Mouse (Mus musculus): ENCODE data around the gene Gramd4.
"Not testable (repeated sequence)": the region's sequence is repeated elsewhere in the genome, so short reads cannot be mapped to it uniquely, and the experiment has no call there.

The Gramd4 gene

DNA sequence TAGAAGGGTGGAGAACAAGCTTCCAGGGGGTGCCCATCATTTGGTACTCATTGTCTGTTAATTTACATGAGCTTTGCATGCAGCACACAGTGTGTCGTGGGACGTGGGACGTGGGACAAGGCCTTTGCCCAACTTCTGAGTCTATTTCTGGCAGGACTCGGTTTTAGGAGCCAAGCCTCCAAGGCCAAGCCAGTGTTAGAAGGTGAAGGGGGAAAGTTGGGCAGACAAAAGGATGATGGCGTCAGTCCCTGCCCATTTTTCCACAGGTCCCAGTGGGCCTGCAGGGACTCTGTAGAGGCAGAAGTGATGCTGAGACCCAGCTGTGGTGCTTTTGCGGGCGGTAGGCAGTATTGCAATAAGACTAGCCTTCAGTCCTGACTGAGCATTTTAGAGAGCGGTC, 33.1 kb downstream of the Gramd4 start:
- DNase-seq (ENCODE audit: low read depth, low spot score) = no peak

DNA sequence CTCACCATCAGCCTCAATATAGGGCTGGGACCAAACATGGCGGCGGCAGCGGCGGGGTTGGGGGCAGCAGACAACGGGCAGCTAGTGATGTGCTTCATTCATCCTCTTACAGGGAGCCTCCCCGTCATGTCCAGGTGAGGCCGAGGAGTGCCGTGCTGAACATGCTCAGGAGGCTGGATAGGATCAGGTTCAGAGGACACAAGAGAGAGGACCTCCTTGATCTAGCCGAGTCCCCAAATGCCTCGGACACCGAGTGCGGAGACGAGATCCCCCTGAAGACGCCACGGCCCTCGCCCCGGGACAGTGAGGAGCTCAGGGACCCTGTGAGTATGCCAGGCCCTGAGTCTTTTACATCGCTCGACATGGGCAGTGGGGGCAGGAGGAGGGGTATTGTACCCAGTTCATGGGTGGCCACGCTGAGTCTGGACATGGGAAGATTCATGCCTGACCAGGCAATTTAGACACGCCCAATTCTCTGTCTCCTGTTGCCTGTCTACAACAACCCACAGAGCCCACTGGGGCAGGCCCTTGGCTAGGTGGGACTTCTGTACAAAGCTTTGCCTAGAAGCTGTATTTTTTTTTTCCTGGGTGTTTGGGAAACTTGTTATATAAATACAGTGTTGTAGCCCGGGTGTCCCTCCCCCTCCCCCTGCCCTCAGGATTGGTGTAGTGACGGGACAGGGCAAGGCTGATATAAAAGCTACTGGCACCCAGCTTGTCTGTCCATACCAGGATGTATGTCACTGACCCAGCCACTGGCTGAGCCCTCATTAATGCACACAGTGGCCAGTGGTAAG, 33.9 kb downstream of the Gramd4 start:
- no peak for DNase-seq (ENCODE audit: low read depth, low spot score)

DNA sequence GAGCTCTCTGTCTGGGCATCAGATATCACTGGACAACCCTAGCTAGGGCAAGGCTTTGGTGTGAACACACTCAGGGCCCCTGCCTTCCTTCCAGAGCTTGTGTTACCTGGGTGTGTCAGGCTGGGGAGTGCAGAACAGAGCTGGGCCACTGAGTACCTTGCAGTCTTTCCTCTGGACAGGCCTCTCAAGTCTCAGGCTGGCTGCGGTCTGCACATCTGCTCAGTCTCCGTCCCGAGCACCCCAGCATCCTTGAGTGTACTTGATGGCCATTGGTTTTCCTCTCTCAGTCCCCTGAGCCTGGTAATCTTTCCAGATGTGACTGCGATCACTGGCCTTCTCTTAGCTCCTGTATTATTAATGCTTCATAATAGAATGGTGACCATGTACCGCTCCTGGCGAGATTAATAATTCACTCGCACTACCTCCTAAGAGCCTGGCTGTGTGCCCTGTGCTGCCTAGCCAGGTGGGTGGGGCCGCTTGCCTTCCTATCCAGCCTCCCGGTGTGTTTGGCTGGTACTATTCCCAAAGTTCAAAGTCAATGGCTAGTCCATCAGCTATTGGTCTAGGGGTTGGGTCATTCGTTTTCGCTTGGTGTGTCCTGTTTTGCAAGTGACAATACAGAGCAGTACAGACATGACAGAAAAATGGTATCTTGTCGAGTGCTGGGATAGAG, 34.6 kb downstream of the Gramd4 start:
- DNase-seq (ENCODE audit: low read depth, low spot score) = no peak

DNA sequence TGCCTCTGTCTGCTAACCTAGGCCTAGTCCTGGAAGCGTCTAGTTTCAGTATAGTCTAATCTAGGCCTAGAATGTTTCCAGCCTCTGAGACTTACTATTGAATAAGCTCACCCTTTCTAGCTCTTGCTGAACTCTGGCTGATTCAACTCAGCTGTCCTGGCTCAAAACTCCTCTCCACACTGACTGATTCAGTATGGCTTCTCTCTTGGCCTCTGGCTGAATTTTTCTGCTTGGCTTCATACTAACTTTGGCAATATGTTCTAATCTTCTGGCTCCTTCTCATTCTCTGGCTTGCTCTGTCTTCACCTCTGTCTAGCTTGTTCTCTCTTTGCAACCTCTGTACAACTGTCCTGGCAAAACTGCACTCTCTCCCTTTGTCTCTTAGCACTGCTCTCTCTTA, 35.7 kb downstream of the Gramd4 start:
- DNase-seq (ENCODE audit: low read depth, low spot score) = no peak

DNA sequence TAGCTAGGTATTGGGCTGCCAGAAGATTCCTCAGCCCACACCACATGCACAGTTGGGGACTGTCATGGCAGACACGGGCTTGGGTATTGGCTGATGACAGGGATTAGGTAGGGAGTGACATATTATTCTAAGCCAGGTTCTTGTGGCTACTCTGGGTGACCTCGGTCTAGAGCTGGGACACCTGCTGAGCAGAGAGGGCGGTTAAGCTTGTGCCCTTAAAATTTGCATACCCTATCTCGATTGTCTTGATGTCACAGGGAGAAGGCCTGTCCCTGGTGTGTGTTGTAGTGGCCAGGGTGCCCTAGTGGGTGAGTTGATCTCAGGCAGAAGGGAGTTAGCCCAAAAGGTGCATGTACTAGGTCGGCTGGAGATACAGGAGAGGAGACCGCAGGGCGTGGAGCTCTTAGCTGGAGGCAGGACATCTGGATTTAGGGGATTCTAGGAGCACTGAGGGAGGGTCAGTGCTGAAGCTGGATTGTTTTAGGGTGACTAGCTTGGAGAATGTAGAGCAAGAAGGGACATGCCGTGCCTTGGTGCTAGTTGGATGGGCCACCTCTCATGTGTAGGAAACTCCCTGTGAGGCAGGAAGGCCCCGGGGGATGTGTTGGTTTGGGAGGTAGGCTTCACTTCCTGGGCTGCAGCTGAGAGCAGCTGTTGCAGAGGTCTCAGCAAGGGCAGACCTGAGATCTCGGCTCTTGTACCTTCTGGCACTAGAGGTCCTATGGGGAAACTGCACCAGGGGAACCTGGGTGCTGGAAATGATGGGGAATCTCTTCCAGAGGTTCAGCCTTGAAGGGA, 37.0 kb downstream of the Gramd4 start:
- DNase-seq (ENCODE audit: low read depth, low spot score) = no peak

DNA sequence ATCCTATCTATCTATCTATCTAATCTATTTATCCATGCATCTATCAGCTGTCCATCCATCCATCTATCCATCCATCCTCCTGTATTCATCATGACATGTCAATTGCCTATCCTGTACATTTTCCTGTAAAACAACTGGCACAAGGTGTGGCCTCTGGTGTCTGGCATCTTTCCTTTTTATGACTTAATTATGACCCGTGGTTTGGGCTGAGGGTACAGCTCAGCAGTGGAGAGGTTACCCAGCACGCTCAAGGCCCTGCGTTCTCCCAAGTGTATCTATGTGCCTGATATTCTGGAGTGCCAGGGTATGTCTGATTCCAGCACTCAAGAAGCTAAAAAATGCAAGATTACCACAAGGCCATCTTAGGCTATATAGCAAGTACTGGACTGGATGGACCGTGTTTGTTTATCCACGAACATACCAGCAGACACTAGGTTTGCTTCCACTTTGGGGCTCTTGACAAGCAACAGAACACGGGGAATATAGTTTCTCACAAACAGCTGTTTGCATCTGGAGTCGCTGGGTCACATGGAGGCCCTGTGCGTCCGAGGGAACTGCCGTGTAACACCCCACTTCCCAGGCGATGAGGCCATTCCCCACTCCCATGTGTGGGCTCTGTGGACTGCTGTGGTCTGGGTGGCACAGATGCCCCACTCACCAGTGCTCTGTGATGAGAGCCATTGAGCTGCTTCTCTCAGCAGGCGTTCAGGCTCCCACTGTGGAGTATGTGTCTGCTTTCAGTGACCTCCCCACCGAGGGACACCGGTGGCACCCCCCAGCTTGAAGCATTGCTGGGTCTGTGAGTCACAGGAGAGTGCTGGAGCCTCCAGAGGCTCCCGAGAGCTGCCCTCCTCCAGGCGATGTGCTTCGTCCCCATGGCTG, 38.5 kb downstream of the Gramd4 start:
- no peak for DNase-seq (ENCODE audit: low read depth, low spot score)

DNA sequence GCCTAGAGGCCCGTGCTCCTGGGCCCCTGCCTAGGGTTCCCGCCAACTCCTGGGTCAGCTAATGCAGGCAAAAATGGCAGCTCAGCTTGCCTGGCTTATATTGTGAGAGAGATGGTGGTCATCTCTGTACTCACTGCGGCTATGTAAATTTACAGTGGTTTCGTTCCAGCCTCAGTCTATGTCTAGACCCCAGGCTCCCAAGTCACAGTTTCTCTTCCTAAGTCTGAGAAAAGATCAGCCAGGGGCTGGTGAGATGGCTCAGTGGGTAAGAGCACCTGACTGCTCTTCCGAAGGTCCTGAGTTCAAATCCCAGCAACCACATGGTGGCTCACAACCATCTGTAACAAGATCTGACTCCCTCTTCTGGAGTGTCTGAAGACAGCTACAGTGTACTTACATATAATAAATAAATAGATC, 39.1 kb downstream of the Gramd4 start:
- DNase-seq (ENCODE audit: low read depth, low spot score) = not testable (repeated sequence)

DNA sequence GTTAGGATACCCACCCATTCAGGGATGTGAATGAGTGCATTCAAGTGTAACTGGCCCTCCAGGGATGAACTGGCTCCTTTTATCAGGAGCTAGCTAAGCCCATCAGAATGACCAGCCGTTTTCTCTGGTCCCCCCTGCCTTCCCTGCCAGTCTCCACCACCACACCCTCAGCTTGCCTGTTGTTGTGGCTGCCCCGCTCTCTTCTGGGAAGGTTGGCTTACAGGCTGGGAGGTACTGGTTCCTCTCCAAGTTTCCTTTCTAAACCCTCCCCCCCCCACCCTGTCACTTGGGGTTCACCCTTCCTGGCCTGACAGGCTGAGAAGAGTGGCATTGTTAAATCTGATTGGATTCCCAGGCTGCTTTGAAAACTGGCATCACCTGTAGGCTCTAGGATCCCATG, 40.4 kb downstream of the Gramd4 start:
- no peak for DNase-seq (ENCODE audit: low read depth, low spot score)

DNA sequence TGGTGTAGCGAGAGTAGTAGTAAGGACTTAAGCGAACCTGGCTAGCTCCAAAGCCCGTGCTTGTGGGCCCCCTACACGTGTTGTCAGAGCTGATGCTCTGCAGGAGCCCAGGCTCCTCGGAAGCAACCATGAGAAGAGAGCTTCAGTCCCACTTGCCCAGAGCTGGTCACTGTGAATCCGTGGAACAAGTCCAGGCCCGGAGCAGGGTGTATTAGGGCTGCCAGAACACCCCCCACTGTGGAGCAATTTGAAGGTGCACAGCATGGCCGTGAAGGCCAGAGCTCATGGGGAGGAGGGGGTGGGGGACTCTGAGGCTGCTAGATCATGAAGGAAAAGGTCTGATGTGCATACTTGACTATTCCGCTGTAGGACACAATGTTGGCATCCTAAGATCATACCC, 44.1 kb downstream of the Gramd4 start:
- DNase-seq (ENCODE audit: low read depth, low spot score) = no peak

DNA sequence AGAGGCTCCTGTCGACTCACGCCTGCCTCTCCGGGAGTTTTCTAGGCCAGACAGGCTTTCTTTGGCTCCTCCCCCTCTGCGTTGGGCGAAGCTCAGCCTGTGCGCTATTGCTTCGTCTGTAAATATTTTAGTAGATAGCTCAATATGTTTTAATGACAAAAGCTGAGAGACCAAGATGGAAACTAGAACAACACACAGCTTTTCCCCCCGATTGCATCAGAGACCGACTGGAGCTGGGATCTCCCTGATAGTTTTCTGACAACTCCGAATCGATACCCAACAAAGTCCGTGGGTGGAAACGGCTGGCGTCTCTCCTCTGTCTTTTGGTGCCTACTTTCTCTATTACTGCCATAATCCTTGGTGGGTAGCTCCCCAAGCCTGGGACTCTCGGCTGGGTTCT, 44.8 kb downstream of the Gramd4 start:
- DNase-seq (ENCODE audit: low read depth, low spot score) = no peak

DNA sequence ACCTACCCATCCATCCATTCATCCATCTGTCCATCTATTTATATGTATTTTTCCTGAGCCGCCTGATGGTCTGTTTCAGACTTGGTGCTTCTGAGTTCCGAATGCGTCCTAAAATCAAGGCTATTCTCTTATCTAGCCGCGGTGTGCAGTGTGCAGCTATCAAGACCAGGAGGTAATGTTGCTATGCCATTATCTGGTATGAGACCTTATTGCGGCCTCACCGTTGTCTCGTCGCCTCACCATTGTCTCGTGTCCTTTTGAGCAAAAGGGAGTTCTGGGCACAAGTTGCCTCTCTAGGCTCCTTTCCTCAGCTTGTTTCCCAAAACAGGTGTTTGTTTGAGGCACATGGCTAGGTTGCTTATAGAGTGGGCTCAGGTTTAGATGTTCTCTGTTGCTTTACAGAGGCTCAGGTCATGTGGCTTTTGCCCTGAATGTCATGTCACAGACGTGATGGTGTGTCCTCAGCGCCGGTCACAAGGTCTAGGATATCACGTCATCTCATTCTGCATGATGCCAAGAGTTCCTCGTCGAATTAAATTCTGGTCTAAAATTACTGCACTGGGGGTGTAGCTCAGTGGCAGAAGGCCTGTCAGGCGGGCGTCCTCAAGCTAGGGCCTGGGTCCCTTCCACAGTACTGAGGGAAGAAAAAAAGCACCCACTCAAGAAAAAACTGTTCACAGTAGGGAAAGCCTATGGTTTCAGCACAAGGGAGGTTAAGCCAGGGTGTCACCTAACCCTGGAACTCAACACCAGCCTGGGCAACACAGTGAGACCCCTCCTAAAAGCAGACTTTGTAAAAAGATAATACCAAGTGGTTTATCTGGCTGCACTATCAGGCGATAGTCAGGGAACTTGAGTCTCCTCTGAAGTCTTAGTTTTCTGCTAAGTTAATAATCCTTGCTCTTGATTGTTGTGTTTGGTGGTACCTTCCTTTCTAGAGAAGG, 47.2 kb downstream of the Gramd4 start:
- no peak for DNase-seq (ENCODE audit: low read depth, low spot score)

DNA sequence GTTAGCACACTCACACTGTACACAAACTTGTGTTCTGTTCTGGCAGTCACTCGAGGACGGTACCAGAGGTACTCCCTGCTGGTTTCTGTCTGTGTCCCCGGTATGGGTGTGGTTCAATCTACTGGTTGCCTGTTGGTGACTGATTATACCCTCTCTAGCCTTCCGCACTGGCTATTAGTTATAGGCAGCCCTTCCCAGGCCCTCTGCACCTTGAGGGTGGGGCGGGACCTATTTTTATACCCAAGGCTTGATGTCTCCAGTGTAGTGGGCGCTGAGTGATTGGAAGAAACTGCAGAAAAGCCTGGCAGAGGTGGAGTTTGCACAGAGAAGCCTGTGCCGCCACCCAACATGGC, 47.8 kb downstream of the Gramd4 start:
- no peak for DNase-seq (ENCODE audit: low read depth, low spot score)

DNA sequence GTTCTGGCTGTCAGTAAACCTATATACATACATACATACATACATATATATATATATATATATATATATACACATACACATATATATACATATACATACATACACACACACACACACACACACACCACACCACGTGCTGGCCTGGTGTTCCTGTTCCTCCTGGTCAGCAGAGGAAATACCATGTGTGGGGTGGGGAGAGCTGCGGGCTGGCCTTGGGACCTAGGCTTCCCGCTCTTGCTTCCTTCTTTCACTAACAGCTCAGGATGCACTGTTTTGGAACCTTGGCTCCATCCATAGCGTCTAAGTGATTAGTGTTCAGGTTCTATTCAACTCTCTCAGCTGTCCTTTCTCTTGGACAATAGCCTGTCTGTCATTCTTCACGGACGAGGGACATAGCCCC, 48.3 kb downstream of the Gramd4 start:
- DNase-seq (ENCODE audit: low read depth, low spot score) = no peak

DNA sequence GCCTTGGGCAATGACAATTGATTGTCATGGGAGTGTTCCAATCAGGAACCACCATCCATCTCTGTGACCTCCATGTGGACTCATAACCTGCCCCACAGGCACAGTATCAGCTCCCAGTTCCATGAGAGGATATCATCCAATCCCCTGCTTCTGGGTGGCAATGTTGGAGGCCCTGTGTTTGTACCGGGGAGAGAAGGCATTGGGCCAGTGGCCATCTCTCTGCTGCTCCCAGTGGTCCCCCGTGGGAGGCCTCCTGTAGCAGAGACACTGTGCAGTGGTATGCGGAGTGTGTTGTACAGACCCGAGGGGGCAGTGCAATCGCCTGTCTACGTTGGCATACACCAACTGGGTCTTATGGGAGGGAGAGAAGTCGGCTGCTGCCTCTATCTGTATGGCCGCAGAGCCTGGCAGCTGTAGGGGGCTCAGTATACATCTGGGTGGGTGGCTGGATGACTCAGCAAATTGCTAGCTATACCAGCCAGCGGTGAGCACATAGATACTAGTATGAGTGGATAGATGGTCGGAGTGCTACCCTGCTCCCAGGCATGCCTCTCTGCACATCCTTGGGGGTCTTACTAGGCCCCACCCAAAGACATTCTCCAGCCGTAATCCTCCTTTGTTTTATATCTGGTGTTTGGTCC, 50.5 kb downstream of the Gramd4 start:
- DNase-seq (ENCODE audit: low read depth, low spot score) = no peak

DNA sequence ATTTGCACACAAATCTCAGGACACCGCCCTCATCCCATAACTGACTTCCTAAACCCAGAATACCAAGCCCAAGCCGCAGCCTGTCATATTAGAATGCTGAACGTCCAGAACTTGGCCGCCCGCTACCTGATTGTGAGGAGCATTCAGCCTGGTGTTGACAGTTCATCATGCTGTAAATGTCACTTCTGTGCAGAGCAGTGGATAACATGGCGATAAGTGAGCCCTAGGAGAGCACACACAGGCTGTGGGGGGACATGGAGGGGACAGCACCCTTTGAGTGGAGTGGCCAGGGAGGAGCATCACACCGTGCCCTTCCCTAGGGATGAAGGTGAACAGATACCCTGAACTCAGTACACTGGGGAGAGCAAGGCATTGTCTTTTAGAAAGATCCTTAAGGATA, 51.8 kb downstream of the Gramd4 start:
- DNase-seq (ENCODE audit: low read depth, low spot score) = no peak

DNA sequence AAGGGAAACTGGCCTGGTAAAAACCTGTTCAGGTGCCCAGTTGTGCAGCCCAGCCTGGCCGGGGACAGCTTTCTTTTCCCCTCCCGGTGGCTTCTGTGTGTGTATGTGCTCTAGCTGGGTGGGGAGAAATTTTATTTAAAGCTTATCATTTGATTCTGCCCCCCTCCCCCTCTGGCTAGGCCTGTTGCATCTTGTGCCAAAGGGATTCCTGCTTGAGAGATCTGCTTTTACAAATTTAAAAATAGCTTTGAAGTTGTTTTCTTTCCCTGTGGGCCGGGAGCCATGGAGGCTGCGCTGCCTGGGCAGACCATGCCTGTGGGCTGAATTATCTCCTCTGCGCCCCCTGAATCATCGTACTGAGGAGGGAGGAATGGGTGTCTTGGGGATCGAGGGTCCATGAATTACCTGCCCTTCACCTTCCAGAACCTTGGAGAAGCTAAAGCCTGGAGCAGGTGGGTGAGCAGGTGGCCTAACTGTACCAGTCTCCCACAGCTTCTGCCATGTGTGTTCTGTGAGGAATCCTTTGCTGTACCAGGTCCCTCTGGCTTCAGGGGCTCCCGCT, 52.2 kb downstream of the Gramd4 start:
- DNase-seq (ENCODE audit: low read depth, low spot score) = no peak

DNA sequence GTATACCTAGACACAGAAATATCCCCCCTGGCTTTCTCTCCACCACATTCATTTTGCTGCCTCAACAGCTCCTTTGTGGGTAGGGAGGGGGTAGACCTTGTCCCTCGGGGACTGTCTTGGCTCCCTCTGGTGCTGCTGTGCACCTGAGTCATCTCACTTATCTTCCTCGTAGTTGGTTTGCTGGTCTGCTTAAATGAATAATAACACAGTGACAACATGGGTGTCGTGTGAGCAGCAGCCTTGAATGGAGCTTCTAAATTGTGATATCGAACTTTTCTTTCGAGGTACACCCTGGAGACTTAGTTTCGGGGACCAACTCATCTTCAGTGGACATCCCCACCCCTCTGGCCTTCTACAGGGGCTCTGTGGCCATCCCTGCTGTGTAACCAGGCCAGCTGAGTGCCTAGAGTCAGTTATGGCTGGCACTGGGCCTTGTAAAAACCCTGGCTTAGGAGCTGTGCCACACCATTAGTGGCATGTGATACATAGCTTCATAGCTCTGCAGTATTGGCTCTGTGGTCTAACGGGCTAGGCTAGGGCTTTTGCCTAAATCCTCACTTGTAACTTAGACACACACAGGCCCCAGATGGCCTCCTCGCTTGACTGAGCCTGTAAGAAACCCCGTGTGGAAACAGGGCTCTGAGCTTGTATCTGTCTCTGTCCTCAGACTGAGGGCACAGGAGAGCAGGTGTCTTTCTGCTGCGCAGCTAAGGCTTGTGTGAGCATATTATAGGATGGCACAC, 53.0 kb downstream of the Gramd4 start:
- no peak for DNase-seq (ENCODE audit: low read depth, low spot score)

DNA sequence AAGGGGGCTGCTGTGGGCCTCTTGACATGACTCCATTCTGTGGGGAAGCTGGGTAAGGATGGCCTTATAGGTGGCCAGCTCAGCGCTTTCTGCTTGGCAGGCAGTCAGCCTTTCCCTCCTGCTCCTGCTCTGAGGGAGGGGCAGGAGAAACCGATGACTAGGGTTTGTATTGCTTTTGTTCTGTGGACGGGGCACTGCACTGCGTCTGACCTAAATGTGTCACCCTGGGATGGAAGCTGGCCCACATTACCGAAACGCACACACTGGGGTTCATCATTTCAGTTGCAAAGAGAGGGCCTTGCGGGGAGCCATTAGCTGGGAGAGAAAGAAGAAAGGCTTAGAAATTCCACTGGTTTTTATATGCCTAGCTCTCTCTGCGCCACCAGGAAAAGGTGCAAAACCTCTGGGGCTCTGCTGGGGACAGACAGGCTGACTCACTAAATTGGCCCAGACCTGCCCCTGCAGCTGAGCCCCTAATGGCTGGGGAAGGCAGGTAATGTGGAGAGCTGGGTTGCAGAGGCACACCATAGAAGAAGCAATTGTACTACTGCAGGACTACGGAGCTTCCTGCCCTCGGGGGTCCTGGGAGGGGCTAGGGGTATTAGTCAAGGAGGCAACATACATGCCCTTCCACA, 55.3 kb downstream of the Gramd4 start:
- DNase-seq (ENCODE audit: low read depth, low spot score) = peak; percentile 47

DNA sequence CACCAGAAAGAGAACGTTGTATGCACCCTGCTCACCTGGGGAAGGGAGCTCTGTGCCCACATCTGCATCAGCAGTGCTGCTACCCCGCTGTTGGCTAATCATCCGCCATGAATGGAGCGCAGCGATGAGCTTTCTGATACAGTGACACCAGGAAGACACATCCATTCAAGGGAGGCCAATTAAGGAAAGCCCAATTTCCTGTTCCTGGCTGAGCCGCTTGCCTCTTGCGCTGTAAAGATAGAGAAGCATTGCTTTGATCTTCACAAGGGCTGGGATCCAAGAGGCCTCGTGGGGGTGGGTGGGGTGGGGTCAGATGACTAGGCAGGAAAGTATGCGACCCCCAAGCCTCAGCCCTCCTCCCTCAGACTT, 55.8 kb downstream of the Gramd4 start:
- peak; percentile 53 for DNase-seq (ENCODE audit: low read depth, low spot score)
